Mouse (Mus musculus) forebrain, embryonic 10.5 days (tissue): Measurements from ENCODE around the gene Fanca. TPM values are rescaled to one million over a fixed set of nuclear protein-coding genes. Genes with fewer than 3 reads are reported as not detected.
A peak's percentile ranks its signal among the peaks of the same experiment; 100 is the strongest.

Source experiments
- DNase-seq: peaks from one replicate; pipeline ENCODE4 v3.0.0-alpha.2; 2017; ENCODE audit warnings: low spot score; ENCODE audit errors: extremely low spot score
- H3K27ac ChIP-seq: fragments of 300-500 bp; sonication (generic); 2 replicates; pipeline ENCODE4 v1.5.1; 2016; ENCODE audit warnings: mild to moderate bottlenecking
- H3K27me3 ChIP-seq: fragments of 300-500 bp; sonication (generic); 2 replicates; pipeline ENCODE4 v1.6.1; 2016; ENCODE audit warnings: mild to moderate bottlenecking; ENCODE audit not compliant: poor library complexity, severe bottlenecking
- H3K36me3 ChIP-seq: fragments of 300-500 bp; sonication (generic); replicated peaks from 2 replicates; pipeline ENCODE4 v1.6.1; 2016; ENCODE audit warnings: mild to moderate bottlenecking, moderate library complexity
- H3K4me1 ChIP-seq: fragments of 300-500 bp; sonication (generic); 2 replicates; pipeline ENCODE4 v1.6.1; 2016
- H3K4me3 ChIP-seq: fragments of 300-500 bp; sonication (generic); 2 replicates; pipeline ENCODE4 v1.5.1; 2016; ENCODE audit warnings: mild to moderate bottlenecking, moderate library complexity
- H3K9me3 ChIP-seq: fragments of 300-500 bp; sonication (generic); 2 replicates; pipeline ENCODE4 v1.6.1; 2016; ENCODE audit warnings: mild to moderate bottlenecking, moderate library complexity
- WGBS: fragments of 180-500 bp; shearing (Covaris S2); methylation state at CpG from one replicate; pipeline ENCODE4 v1.1.7; 2016; 5-methylcytosine and 5-hydroxymethylcytosine counted together
- polyA plus RNA-seq: library from polyadenylated mRNA; unstranded; fragments of >200 nt; fragmentation: Nextera tagmentation; extraction: Ambion mirVana; gene quantifications from 2 replicates; pipeline ENCODE4 v1.2.1, GENCODE M21; 2016

Fanca gene
- polyA plus RNA-seq, 1 experiment from 2014 or later, result 49.6 TPM

DNA sequence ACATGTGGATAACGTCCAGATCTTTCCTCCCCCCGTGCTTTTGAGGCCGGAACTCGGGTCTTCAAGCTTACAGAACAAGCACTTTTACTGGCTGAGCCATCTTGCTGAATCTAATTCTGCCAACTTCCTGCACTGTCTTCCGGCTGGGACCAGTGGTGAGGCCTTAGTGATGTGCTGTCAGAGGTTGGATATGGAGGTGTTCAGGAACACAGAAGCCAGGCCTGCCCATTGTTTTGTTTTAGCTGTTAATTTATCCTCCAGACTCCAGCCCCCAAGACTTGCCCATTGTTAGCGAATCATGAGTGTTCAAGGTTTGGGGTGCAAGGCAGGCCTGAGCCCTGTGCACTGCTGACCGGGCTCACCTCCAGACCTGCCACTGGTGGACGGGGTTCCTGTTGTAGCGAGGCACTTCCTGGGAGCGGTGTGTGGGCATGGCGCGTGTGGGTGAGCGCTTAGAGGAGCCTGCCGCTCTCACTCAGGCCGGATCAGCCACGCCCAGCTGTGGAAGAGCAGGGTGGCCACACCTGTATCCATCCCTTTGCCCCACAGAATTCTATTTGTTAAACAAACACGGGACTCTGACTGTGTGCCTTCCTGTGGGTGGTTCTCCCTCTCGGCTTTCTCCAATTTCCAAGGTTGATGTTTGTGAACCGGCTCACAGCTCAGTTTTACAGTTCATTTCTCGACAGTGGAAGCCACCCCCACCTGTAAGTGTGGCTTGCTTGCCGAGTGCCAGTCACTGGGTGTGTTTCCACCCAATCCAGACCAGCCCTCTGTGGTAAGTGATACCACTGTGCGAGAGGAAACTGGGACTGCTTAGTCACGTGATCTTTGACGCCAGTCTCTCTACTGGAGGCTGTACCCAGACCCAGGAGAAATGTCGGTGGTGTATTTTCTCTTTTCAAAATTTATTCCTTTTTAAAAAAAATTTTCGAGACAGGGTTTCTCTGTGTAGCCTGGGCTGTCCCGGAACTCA is 23.0 kb upstream of the Fanca start:
- Histone ChIP-seq H3K27ac (no peak overlapping the region), H3K36me3 (peaks cover 6% of the 10 kb centered on the region; the same call in 1 of the 2 replicates), H3K27me3 (no peaks in the 10 kb centered on the region), H3K4me1 (peaks cover 10% of the 10 kb centered on the region; the same call in 1 of the 2 replicates), H3K4me3 (no peak overlapping the region), H3K9me3 (no peaks in the 10 kb centered on the region)
- 92% methylated on average over 27 of the region's 27 CpGs for WGBS
- no peak for DNase-seq

DNA sequence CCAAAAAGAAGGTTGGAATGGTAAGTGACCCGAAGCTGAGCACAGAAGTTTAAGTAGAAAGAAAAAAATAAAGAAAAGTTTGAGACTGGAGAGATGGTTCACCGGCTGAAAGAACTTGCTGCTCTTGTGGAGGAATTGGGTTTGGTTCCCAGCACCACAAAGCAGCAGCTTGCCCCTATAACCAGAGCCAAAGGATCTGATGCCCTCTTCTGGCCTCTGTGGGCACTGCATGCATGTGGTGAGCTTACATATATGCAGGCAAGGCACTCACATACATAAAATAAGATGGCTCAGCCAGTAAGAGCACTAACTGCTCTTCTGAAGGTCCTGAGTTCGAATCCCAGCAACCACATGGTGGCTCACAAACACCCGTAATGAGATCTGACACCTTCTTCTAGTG is 21.7 kb upstream of the Fanca start:
- Histone ChIP-seq H3K27me3 (no peaks in the 10 kb centered on the region), H3K4me3 (no peak overlapping the region), H3K36me3 (peaks cover 6% of the 10 kb centered on the region; the same call in 1 of the 2 replicates), H3K4me1 (peaks cover 14% of the 10 kb centered on the region), H3K9me3 (no peaks in the 10 kb centered on the region), H3K27ac (no peak overlapping the region)
- WGBS, result 92% methylated on average over 4 of the region's 4 CpGs
- no peak for DNase-seq

- no peaks in the 10 kb centered on the region for H3K9me3 ChIP-seq
- no peak overlapping the region for H3K27ac ChIP-seq
- no peak overlapping the region for H3K4me3 ChIP-seq
- H3K27me3 ChIP-seq, result peaks cover 16% of the 10 kb centered on the region
- H3K36me3 ChIP-seq, result peaks cover 6% of the 10 kb centered on the region; the same call in 1 of the 2 replicates
- WGBS, result 91% methylated on average over 3 of the region's 3 CpGs
- no peak for DNase-seq
- peaks cover 28% of the 10 kb centered on the region for H3K4me1 ChIP-seq
Measured at GRCm38 (mm10) chr8:123337475-123337874, 19.1 kb upstream of the Fanca start.

- no peaks in the 10 kb centered on the region for H3K36me3 ChIP-seq
- peak overlapping the region; percentile 54; the same call in 1 of the 2 replicates for H3K27ac ChIP-seq
- peak overlapping the region; percentile 70 for H3K4me3 ChIP-seq
- DNase-seq, result no peak
- peaks cover 23% of the 10 kb centered on the region for H3K27me3 ChIP-seq
- no peaks in the 10 kb centered on the region for H3K9me3 ChIP-seq
- 0% methylated on average over 1 of the region's 1 CpGs for WGBS
- H3K4me1 ChIP-seq, result peaks cover 45% of the 10 kb centered on the region
Measured at GRCm38 (mm10) chr8:123334467-123334866, 16.1 kb upstream of the Fanca start.

GRCm38 (mm10) chr8:123333864-123334263 is 15.5 kb upstream of the Fanca start:
- 4% methylated on average over 7 of the region's 7 CpGs for WGBS
- Histone ChIP-seq H3K4me1 (peaks cover 45% of the 10 kb centered on the region), H3K36me3 (no peaks in the 10 kb centered on the region), H3K9me3 (no peaks in the 10 kb centered on the region), H3K27me3 (peaks cover 23% of the 10 kb centered on the region), H3K27ac (peak overlapping the region; percentile 54; the same call in 1 of the 2 replicates), H3K4me3 (peak overlapping the region; percentile 70)
- DNase-seq, result no peak

GRCm38 (mm10) chr8:123333091-123333587 is 14.8 kb upstream of the Fanca start:
- DNase-seq, result peak; percentile 26
- peak overlapping the region; percentile 70 for H3K4me3 ChIP-seq
- peaks cover 45% of the 10 kb centered on the region for H3K4me1 ChIP-seq
- H3K36me3 ChIP-seq, result no peaks in the 10 kb centered on the region
- H3K27ac ChIP-seq, result peak overlapping the region; percentile 85
- no peaks in the 10 kb centered on the region for H3K9me3 ChIP-seq
- H3K27me3 ChIP-seq, result peaks cover 23% of the 10 kb centered on the region
- 2% methylated on average over 20 of the region's 21 CpGs for WGBS

DNA sequence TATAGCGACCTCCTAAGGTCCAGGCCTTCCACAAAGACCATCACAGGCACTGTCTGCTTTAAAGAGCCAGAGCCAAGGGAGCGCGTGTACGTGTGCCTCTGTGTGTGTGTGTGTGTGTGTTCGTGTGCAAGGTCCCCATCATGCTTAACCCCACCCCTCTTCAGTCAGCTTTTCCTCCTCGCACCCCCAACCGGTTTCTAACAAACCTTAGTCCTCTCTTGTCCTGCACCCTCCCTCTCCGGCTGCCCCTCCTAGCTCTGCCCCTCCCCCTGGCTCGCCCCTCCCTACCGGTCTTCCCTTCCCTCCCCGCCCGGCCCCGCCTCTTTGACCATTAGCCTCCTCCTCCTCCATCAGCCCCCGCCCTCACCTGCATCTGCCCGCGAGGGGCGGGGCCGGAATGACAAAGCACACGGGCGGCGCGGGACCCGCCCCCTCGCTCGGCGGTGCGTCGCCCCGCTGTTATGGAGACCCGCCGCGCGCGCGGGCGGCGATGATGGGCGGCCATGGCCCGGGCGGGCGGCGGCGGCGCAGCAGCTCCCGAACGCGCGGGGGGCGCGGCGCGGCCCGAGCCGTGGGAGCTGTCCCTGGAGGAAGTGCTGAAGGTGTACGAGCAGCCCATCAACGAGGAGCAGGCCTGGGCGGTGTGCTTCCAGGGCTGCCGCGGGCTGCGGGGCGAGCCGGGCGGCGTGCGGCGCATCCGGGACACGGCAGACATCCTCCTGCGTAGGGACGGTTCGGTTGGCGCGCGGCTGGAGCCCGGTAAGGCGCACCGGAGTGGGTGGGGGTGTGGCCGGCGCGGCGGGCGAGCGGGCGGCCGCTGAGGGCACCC is 14.1 kb upstream of the Fanca start, which contains the start of gene Spire2:
Gene Spire2, plus strand, starts transcription at position 452 of the 829 bp plus-strand sequence.
- WGBS, result under 1% methylated on average over 85 of the region's 85 CpGs

GRCm38 (mm10) chr8:123331810-123332209 is 13.4 kb upstream of the Fanca start:
- Histone ChIP-seq H3K4me3 (peak overlapping the region; percentile 70), H3K27ac (peak overlapping the region; percentile 85), H3K4me1 (peaks cover 50% of the 10 kb centered on the region), H3K36me3 (no peaks in the 10 kb centered on the region), H3K27me3 (peaks cover 23% of the 10 kb centered on the region), H3K9me3 (no peaks in the 10 kb centered on the region)
- WGBS, result 46% methylated on average over 8 of the region's 8 CpGs
- DNase-seq, result no peak

More for the DNA sequence above, 14.1 kb upstream of the Fanca start, which contains the start of gene Spire2:
- Histone ChIP-seq H3K36me3 (no peaks in the 10 kb centered on the region), H3K27me3 (peaks cover 23% of the 10 kb centered on the region), H3K9me3 (no peaks in the 10 kb centered on the region), H3K4me3 (peak within 1 kb of the TSS; percentile 70), H3K4me1 (peaks cover 46% of the 10 kb centered on the region), H3K27ac (peak within 1 kb of the TSS; percentile 85)
- peak; percentile 88 for DNase-seq

GRCm38 (mm10) chr8:123331301-123331700 is 12.9 kb upstream of the Fanca start:
- WGBS, result 85% methylated on average over 2 of the region's 2 CpGs
- peaks cover 50% of the 10 kb centered on the region for H3K4me1 ChIP-seq
- H3K4me3 ChIP-seq, result no peak overlapping the region
- no peaks in the 10 kb centered on the region for H3K9me3 ChIP-seq
- peaks cover 23% of the 10 kb centered on the region for H3K27me3 ChIP-seq
- DNase-seq, result no peak
- H3K27ac ChIP-seq, result no peak overlapping the region
- no peaks in the 10 kb centered on the region for H3K36me3 ChIP-seq

DNA sequence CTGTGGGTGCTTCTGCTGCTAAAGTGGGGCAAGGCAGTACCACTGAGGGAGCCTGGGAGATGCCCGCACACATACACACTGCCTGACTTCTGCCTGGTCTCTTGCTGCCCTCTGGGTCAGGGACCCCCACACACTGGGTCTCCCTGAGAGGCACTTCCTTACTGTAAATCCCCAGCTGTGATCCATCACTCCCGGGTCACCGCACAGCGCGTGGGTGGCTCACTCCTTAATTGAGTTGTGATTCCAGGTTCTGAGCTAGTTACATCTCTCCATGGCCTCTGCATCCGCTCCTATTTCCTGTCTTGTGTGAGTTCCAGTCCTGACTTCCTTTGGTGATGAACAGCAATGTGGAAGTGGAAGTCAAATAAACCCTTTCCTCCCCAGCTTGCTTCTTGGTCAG is 12.3 kb upstream of the Fanca start:
- Histone ChIP-seq H3K27ac (no peak overlapping the region), H3K4me1 (peaks cover 50% of the 10 kb centered on the region), H3K27me3 (peaks cover 23% of the 10 kb centered on the region), H3K36me3 (no peaks in the 10 kb centered on the region), H3K9me3 (no peaks in the 10 kb centered on the region), H3K4me3 (no peak overlapping the region)
- whole genome bisulfite sequencing, result 90% methylated on average over 6 of the region's 6 CpGs
- no peak for DNase-seq

- Histone ChIP-seq H3K27me3 (peaks cover 23% of the 10 kb centered on the region), H3K4me3 (no peak overlapping the region), H3K9me3 (no peaks in the 10 kb centered on the region), H3K4me1 (peaks cover 46% of the 10 kb centered on the region), H3K36me3 (no peaks in the 10 kb centered on the region), H3K27ac (no peak overlapping the region)
- WGBS, result 70% methylated on average over 5 of the region's 5 CpGs
- DNase-seq, result no peak
Measured at GRCm38 (mm10) chr8:123329961-123330360, 11.6 kb upstream of the Fanca start.

DNA sequence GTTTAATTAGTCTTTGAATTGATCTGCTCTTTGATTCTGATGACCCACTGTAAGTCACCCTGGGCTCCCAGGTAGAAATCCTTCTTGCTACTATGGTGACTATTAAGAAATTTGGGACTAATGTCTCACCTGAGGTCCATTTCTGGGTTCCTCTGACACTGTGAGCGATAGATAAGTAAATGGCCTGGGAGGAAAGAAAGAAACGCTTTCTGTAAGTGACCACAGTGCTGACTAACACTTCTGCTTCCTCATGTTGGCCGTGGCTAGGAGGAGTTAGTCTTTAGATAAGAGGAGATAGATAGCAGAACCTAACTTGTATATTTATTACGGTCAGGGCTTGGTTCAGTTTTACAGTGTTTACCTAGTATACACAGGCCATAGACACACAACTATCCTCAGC is 11.0 kb upstream of the Fanca start:
- no peak overlapping the region for H3K27ac ChIP-seq
- H3K9me3 ChIP-seq, result no peaks in the 10 kb centered on the region
- H3K27me3 ChIP-seq, result peaks cover 21% of the 10 kb centered on the region
- no peak overlapping the region for H3K4me3 ChIP-seq
- no peak for DNase-seq
- WGBS, result 93% methylated on average over 4 of the region's 4 CpGs
- peaks cover 40% of the 10 kb centered on the region for H3K4me1 ChIP-seq
- no peaks in the 10 kb centered on the region for H3K36me3 ChIP-seq
